Mouse (Mus musculus): ENCODE measurements around the gene F2rl1.

Gene F2rl1

DNA sequence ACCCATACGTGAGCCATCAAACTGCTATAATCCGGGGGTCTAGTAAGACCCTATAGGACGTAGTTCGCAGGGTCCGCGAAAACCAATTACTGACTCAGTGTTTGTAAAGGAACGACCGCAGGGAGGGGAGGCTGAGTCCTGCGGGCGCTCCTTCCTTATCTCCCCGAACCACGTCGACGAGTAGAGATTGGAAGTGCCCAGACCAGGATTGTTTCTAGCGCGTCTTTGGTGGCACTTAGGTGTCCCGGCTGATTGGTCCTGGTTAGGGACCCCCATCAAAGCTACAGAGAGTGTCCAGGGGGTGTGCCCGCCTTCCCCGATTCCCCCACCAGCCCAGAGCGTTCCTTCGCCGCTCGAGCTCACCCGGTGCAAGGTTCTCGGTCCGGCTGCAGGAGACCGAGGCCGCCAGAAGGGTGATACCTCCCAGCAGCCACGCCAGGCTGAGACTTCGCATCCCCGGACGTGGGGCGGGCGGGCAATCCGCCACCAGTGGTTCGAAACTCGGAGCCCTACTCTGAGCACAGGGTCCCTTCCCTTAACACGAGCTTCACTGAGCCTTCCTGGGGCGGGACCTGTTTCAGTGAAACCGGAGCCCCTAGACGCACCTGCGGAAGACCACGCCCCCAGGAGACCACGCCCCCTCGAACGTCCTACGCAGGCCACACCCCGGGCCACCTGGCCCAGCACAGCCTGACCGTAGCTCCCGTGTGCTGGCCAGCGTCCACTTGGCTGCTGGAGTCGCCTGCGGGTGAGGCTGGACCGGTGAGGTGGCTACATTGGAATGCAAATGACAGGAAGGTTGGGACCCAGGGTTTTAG lies at the start of gene F2rl1:
F2rl1 (minus strand) TSS at position 554 of the 818 bp plus-strand sequence.
- DNase-seq (ENCODE audit: low spot score in 2 of 2), result no peak

DNA sequence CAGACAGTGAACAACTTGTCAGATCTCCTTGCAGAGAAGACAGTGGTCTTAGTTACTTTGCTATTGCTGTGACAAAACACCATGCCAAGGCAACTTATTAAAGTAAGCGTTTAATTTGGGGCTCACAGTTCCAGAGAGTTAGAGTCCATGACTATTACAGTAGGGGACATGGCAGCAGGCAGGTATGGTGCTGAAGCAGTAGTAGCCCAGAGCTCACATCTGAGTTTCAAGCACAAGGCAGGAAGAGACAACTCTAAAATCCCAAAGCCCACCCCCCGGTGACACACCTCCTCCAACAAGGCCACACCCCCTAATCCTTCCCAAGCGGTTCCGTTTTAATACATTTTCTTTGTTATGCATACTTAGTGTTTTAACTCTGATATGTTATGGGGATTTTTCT lies 45.9 kb upstream of the F2rl1 start:
- no peak for DNase-seq (ENCODE audit: low spot score in 2 of 2)

DNA sequence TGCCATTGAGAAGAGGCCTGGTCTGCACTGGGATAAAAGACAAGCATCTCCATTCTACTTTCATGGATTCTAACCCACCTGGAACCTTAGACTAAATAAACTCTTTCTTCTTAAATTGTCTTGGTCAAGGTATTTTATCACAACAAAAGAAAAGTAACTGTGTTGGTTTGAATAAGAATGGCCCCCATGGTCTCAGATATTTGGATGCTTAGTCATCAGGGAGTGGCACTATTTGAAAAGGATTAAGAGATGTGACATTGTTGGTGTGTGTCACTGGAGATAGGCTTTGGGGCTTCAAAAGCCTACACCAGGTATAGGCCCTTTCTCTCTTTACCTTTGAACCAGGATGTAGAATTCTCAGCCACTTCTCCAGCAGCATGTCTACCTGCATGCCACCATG lies 44.3 kb upstream of the F2rl1 start:
- DNase-seq (ENCODE audit: low spot score in 2 of 2), result no peak

GRCm38 (mm10) chr13:95568336-95568735 lies 43.3 kb upstream of the F2rl1 start:
- no peak for DNase-seq (ENCODE audit: low spot score in 2 of 2)

DNA sequence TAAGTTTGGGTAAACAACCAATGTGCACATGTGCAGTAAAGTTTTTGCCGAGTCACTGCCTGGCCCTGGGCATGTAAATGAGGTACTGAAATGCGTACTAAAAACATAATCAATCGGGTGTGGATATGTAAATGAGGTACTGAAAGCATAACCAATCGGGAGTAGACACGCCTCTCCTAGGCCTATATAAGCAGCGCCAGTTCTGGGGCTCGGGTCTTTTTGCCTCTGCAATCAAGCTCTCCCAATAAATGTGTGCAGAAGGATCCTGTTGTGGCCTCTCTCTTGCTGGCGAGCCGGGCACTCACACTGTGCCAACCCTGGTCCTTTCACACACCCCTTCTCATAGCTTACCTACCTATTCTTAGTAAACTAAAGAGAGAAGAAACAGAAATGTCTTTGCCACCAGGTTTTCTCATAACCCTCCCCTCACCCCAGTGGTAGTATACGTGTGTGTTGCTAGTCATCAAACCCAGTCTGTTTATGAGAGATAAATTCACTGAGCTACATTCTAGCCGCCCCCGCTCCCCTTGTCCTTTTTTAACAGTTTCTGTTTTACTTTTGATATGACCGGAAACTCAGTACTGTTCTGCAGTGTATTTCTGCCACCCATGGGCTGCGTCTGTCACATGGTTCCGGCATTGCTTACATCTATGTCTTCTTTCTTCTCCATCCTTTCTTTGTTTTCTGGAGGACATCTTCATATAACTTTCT lies 42.0 kb upstream of the F2rl1 start:
- no peak for DNase-seq (ENCODE audit: low spot score in 2 of 2)

- peak; percentile 47 to 80 for DNase-seq (ENCODE audit: low spot score in 2 of 2)
These were observed 38.7 kb upstream of the F2rl1 start for GRCm38 (mm10) chr13:95563693-95564092.

DNA sequence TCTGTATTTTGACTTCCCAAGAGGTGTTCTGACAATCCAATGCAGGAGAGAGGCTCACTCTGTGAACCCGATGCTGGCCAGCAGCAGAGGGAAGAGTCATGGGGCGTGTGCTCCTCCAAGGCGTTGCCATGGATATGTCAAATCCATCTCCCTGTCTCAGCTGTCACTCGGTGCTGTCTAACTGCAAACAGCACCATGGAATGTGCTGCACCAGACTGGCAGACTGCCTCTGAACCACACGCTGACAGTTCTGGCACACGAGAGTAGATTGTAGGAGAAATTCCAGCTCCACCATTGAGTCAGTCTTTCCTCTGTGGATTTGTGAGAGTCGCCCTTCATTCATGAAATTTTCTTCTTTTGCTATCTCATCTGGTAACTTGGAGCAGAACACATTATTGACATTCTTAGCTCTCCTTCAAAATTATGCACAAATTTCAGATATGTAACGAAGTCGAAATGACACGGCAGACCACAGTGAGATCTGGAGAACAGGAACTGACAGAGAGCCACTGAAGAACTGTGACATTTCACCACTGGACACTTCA lies 38.1 kb upstream of the F2rl1 start:
- DNase-seq (ENCODE audit: low spot score in 2 of 2), result no peak

DNA sequence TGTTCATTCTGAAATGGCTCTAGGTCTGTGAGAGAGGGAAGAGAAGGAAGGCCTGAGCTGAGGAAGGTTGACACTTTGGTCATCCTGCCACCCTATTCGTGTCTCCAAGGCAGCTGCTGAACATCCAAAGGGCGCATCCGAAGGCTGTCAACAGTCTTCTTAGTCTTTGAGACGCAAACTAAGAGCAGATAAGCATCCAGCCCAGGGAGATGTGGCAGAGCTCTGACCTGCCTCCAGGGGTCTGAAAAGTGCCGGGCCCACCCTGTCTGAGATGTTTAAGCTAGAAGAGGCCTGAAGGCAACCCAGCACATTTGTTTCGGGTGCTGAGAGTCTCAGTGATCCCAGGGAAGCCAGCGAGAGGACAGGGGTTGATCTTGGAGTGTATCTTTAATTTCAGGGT lies 32.3 kb upstream of the F2rl1 start:
- no peak for DNase-seq (ENCODE audit: low spot score in 2 of 2)

DNA sequence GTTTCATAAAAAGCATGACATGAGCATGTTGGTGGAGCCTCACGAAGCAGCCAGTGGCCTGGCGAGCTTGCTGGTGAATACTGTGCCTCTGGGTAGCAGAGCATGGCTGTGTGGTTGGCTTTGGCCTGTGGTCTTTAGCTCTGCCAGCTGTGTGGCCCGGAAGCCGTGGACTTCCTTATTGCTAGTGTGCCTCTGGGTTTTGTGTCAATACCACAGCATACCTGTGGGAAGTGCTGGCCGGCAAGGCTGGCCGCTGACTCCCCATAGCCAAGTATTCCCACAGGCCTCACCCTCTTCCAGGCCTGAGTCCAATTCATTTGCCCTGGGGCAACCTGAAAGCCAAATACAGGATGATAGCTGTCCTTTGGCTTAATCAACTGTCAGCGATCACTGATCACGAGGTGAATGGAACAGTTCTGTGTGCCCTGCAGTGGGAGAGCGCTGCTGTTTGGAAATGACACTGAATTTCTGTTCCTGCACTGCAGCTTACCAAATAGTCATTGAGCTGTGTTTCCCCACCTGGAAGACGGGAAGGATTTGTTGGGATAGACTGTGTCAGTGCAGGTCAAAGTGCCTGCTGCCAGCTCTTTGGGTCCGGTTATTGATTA lies 29.0 kb upstream of the F2rl1 start:
- no peak for DNase-seq (ENCODE audit: low spot score in 2 of 2)

GRCm38 (mm10) chr13:95550636-95551370 lies 25.8 kb upstream of the F2rl1 start:
- no peak for DNase-seq (ENCODE audit: low spot score in 2 of 2)

- DNase-seq (ENCODE audit: low spot score in 2 of 2), result no peak
These were observed 24.4 kb upstream of the F2rl1 start for GRCm38 (mm10) chr13:95549421-95549820.

GRCm38 (mm10) chr13:95548856-95549255 lies 23.8 kb upstream of the F2rl1 start:
- no peak for DNase-seq (ENCODE audit: low spot score in 2 of 2)

GRCm38 (mm10) chr13:95548291-95548789 lies 23.3 kb upstream of the F2rl1 start:
- no peak for DNase-seq (ENCODE audit: low spot score in 2 of 2)

DNA sequence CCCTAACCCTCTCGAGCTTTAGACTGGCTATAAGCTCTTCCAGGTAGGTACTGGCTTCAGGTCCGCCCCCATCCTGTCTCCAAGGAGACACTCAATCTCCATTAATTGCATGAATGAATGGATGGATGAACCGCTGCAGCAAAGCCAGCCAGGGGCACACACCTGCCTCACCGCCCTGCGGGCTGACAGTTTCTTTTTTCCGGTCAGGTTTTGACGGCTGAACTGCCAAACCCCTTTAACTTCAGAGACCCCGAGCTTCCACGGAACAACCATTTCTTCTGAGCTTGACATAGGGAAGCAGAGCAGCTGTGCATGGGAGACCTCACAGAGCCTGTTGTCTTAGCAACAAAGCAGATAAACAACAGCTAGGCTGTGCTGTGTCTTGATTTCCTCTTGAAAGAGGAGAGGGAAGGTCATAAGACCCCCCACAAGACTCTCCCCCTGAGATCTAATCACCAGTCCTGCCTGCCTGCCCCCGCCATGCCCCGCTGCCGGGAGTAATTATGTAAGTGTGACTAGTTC lies 22.1 kb upstream of the F2rl1 start:
- no peak for DNase-seq (ENCODE audit: low spot score in 2 of 2)

- DNase-seq (ENCODE audit: low spot score in 2 of 2), result no peak
These were observed 21.2 kb upstream of the F2rl1 start for GRCm38 (mm10) chr13:95546251-95546650.

GRCm38 (mm10) chr13:95545729-95546186 lies 20.7 kb upstream of the F2rl1 start:
- no peak for DNase-seq (ENCODE audit: low spot score in 2 of 2)

GRCm38 (mm10) chr13:95538021-95538420 lies 13.0 kb upstream of the F2rl1 start:
- DNase-seq (ENCODE audit: low spot score in 2 of 2), result no peak

GRCm38 (mm10) chr13:95536117-95536493 lies 11.1 kb upstream of the F2rl1 start:
- DNase-seq (ENCODE audit: low spot score in 2 of 2), result no peak

DNA sequence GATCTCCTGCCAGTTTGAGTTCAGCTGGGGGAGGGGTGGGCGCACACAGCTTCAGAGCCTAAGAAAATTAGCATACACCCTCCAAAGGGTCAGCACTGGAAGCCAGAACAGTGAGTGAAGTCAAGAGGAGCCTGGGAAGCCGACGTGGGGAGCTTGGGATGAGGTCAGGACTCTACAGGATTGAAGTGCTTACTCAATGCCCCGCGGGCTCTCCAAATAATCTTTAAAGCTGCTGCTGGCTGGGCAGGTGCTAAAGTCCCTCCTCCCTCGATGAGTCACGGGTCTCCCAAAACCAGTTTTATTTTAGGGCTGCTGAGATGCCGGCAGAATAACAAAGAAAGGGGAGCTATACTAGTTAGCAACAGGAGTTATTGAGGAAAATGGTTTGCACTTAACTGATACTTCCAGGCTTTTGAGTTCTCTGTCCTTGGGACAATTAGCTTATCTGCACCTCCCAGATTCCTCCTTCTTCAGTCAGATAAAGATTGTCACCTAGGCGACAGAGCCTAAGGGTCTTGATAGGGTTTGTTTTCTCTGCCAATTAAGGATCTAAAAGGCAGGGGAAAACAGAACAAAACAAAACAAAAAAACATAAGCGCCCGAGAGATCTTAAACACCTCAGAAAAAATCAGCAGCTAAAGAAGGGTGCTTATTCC lies 10.6 kb upstream of the F2rl1 start:
- DNase-seq (ENCODE audit: low spot score in 2 of 2), result no peak

DNA sequence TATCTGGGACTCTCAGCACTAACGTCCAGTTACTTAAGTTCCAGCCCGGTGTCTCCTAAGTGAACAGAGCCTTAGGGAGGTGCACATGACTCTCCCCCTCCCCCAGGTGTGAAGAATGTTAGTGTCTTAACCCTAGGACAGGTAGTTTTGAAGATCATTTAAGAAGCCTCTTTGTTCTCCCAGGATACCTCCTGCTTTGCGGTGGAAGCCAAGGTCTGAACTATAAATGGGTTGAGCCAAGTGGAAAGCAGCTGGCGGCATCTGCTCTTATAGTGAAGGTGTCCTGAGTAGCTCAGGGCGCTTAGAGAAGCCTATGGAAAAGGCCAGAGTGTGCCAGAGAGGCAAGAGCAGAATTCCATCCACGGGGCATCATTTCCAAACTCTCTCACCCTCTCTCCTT lies 10.0 kb upstream of the F2rl1 start:
- DNase-seq (ENCODE audit: low spot score in 2 of 2), result no peak

GRCm38 (mm10) chr13:95534131-95534561 lies 9.1 kb upstream of the F2rl1 start:
- no peak for DNase-seq (ENCODE audit: low spot score in 2 of 2)

Data from cerebellum, postnatal 4 days (tissue).